In genomic region chr3:101328617-101329016, GRCm38 (mm10) we compare ENCODE assay signal across 32 mouse cellular contexts. TPM values are rescaled to one million over a fixed set of nuclear protein-coding genes. Genes with fewer than 3 reads are reported as not detected.
DNase-seq lines count a peak whose midpoint lies in the region; ATAC-seq lines count a peak whose summit lies in the region.
"Had no signal": no experiment of that assay in that cellular context is flagged by ENCODE, and none has a peak within 500 bp of the region (broad histone marks: within the 10 kb centered on the region; RNA-seq: fewer than 3 reads in every experiment).

No protein-coding gene starts in this region.

- H3K4me1 ChIP-seq in hindbrain, embryonic 11.5 days (replicated peaks; ENCODE audit: control insufficient read depth, insufficient read depth, low read length): no peaks in the 10 kb centered on the region
- H3K4me1 ChIP-seq in hindbrain, embryonic 16.5 days (ENCODE audit: control insufficient read depth, insufficient read depth, low read depth, low read length): no peaks in the 10 kb centered on the region
- no peaks in the 10 kb centered on the region for H3K4me1 ChIP-seq in embryonic facial prominence, embryonic 11.5 days (ENCODE audit: control insufficient read depth, insufficient read depth, low read length)
- H3K4me1 ChIP-seq in limb, embryonic 15.5 days: peaks cover 16% of the 10 kb centered on the region
- H3K4me1 ChIP-seq: hindbrain, embryonic 13.5 days; lung, embryonic 15.5 days had no signal

- 66% methylated on average over 7 of the region's 7 CpGs for WGBS in hindbrain, embryonic 11.5 days
- 83% methylated on average over 7 of the region's 7 CpGs for WGBS in hindbrain, embryonic 16.5 days
- WGBS in embryonic facial prominence, embryonic 11.5 days: 33% methylated on average over 7 of the region's 7 CpGs
- WGBS in limb, embryonic 15.5 days: 32% methylated on average over 7 of the region's 7 CpGs

- H3K27me3 ChIP-seq in hindbrain, embryonic 11.5 days (ENCODE audit: control insufficient read depth, insufficient read depth, low read length): no peaks in the 10 kb centered on the region
- no peaks in the 10 kb centered on the region for H3K27me3 ChIP-seq in hindbrain, embryonic 16.5 days (replicated peaks; ENCODE audit: control insufficient read depth, insufficient read depth, low read length)
- no peaks in the 10 kb centered on the region for H3K27me3 ChIP-seq in embryonic facial prominence, embryonic 11.5 days (ENCODE audit: control insufficient read depth, insufficient read depth, low read length)
- no peaks in the 10 kb centered on the region for H3K27me3 ChIP-seq in limb, embryonic 15.5 days
- H3K27me3 ChIP-seq: hindbrain, embryonic 13.5 days; kidney, embryonic 15.5 days; lung, embryonic 15.5 days had no signal

- no peaks in the 10 kb centered on the region for H3K9me3 ChIP-seq in hindbrain, embryonic 11.5 days (ENCODE audit: control insufficient read depth, low read length)
- H3K9me3 ChIP-seq in hindbrain, embryonic 16.5 days (ENCODE audit: control insufficient read depth, low read length): no peaks in the 10 kb centered on the region
- H3K9me3 ChIP-seq in embryonic facial prominence, embryonic 11.5 days (replicated peaks; ENCODE audit: control insufficient read depth, low read length): no peaks in the 10 kb centered on the region
- H3K9me3 ChIP-seq in limb, embryonic 15.5 days: no peaks in the 10 kb centered on the region; the same call in 1 of the 2 replicates
- H3K9me3 ChIP-seq: hindbrain, embryonic 13.5 days; kidney, embryonic 15.5 days; lung, embryonic 15.5 days had no signal

- H3K36me3 ChIP-seq in hindbrain, embryonic 11.5 days (ENCODE audit: control insufficient read depth, insufficient read depth, low read length): no peaks in the 10 kb centered on the region
- no peaks in the 10 kb centered on the region for H3K36me3 ChIP-seq in hindbrain, embryonic 16.5 days (ENCODE audit: control insufficient read depth, insufficient read depth, low read length)
- H3K36me3 ChIP-seq in embryonic facial prominence, embryonic 11.5 days (replicated peaks; ENCODE audit: control insufficient read depth, insufficient read depth, low read depth, low read length): no peaks in the 10 kb centered on the region
- H3K36me3 ChIP-seq in limb, embryonic 15.5 days: no peaks in the 10 kb centered on the region
- H3K36me3 ChIP-seq: hindbrain, embryonic 13.5 days; kidney, embryonic 15.5 days; lung, embryonic 15.5 days had no signal

- peak; percentile 31 for DNase-seq in hindbrain, embryonic 11.5 days (ENCODE audit: low spot score)
- DNase-seq in embryonic facial prominence, embryonic 11.5 days (ENCODE audit: low spot score): peak; percentile 92
- peak; percentile 78 for DNase-seq in hindlimb bud, embryonic 11.5 days (ENCODE audit: extremely low spot score, low read depth, low spot score)
- DNase-seq in adrenal gland, postnatal 10 days: no peak
- DNase-seq in heart, adult 18-20 months: no peak
- no peak for DNase-seq in retina, embryonic 14.5 days (ENCODE audit: low spot score)
- DNase-seq: adrenal gland, postnatal 36 days; cerebellum, adult 8-10 months; cerebellum, postnatal 25 days; gastrocnemius, postnatal 10 days; heart, postnatal 14 days; kidney, adult 18-20 months; kidney, postnatal 25 days; thymus, postnatal 4 days had no signal

- H3K9ac ChIP-seq in hindbrain, embryonic 11.5 days (ENCODE audit: low read depth, low read length): no peak overlapping the region
- H3K9ac ChIP-seq in hindbrain, embryonic 16.5 days (ENCODE audit: low read depth, low read length): no peak overlapping the region
- H3K9ac ChIP-seq in embryonic facial prominence, embryonic 11.5 days (replicated peaks; ENCODE audit: low read length): no peak overlapping the region
- H3K9ac ChIP-seq in limb, embryonic 15.5 days: no peak overlapping the region
- H3K9ac ChIP-seq: hindbrain, embryonic 13.5 days; kidney, embryonic 15.5 days; lung, embryonic 15.5 days had no signal

- no peak for ATAC-seq in hindbrain, embryonic 11.5 days (ENCODE audit: low FRiP score)
- ATAC-seq in hindbrain, embryonic 16.5 days: no peak
- no peak; the same call in 1 of the 2 replicates for ATAC-seq in embryonic facial prominence, embryonic 11.5 days (replicated peaks; ENCODE audit: insufficient number of reproducible peaks, low FRiP score, low TSS enrichment, low read depth)
- ATAC-seq in limb, embryonic 15.5 days (ENCODE audit: insufficient number of reproducible peaks, low FRiP score, low TSS enrichment, low read depth): peak; percentile 65; the same call in 1 of the 2 replicates
- ATAC-seq: CD4-positive, CD25-positive, alpha-beta regulatory T cell, adult 4 months; forebrain, embryonic 16.5 days; midbrain, embryonic 16.5 days had no signal

- no peak overlapping the region for H3K4me3 ChIP-seq in hindbrain, embryonic 11.5 days (ENCODE audit: low read depth, low read length)
- no peak overlapping the region for H3K4me3 ChIP-seq in hindbrain, embryonic 16.5 days (ENCODE audit: low read length)
- no peak overlapping the region for H3K4me3 ChIP-seq in embryonic facial prominence, embryonic 11.5 days (ENCODE audit: low read depth, low read length)
- no peak overlapping the region for H3K4me3 ChIP-seq in limb, embryonic 15.5 days
- H3K4me3 ChIP-seq: hindbrain, embryonic 13.5 days; kidney, embryonic 15.5 days; lung, embryonic 15.5 days had no signal

- no peak overlapping the region for H3K27ac ChIP-seq in hindbrain, embryonic 11.5 days (ENCODE audit: low read depth, low read length)
- no peak overlapping the region for H3K27ac ChIP-seq in hindbrain, embryonic 16.5 days (ENCODE audit: low read depth, low read length)
- H3K27ac ChIP-seq in embryonic facial prominence, embryonic 11.5 days (replicated peaks; ENCODE audit: low read depth, low read length): peak overlapping the region; percentile 44; the same call in 1 of the 2 replicates
- H3K27ac ChIP-seq in limb, embryonic 15.5 days: no peak overlapping the region
- H3K27ac ChIP-seq: hindbrain, embryonic 13.5 days; kidney, embryonic 15.5 days; lung, embryonic 15.5 days had no signal

- H3K4me2 ChIP-seq in hindbrain, embryonic 11.5 days (replicated peaks; ENCODE audit: low read depth, low read length): no peak overlapping the region
- no peak overlapping the region for H3K4me2 ChIP-seq in hindbrain, embryonic 16.5 days (ENCODE audit: low read length)
- H3K4me2 ChIP-seq in embryonic facial prominence, embryonic 11.5 days (ENCODE audit: low read depth, low read length): no peak overlapping the region
- H3K4me2 ChIP-seq in limb, embryonic 15.5 days: no peak overlapping the region
- H3K4me2 ChIP-seq: hindbrain, embryonic 13.5 days; kidney, embryonic 15.5 days; liver, embryonic 11.5 days; lung, embryonic 15.5 days; midbrain, embryonic 11.5 days had no signal

RNA-seq across cellular contexts. Expression of gene Cd2, which starts 40.9 kb away (rescaled TPM):
- 0.14 TPM in 1 of 2 replicates, not detected in the other for polyA plus RNA-seq in hindbrain, embryonic 11.5 days (2014; fragmentation: Nextera tagmentation; extraction: Ambion mirVana)
- 0.14 TPM in 1 of 2 replicates, not detected in the other for polyA plus RNA-seq in hindbrain, embryonic 16.5 days (2015; fragmentation: Nextera tagmentation; extraction: Ambion mirVana)
- polyA plus RNA-seq in embryonic facial prominence, embryonic 11.5 days (2014; fragmentation: Nextera tagmentation; extraction: Ambion mirVana): 0.53 TPM in 1 of 2 replicates, not detected in the other
- polyA plus RNA-seq in limb, embryonic 15.5 days (2015; fragmentation: Nextera tagmentation; extraction: Ambion mirVana): 0.20 TPM in 1 of 2 replicates, not detected in the other
- 1 to 10 TPM; 4.7 to 5.4 TPM for total RNA-seq in adrenal gland, postnatal 10 days (2021)
- 1 to 10 TPM in 1 of 2 experiments, under 1 TPM in 1; 0.32 to 4.6 TPM for total RNA-seq in heart, adult 18-20 months (2021)
- total RNA-seq: layer of hippocampus, adult 18-20 months; layer of hippocampus, postnatal 14 days; left cerebral cortex, postnatal 36 days had no signal
- polyA plus RNA-seq: brain, embryonic 14.5 days; embryonic facial prominence, embryonic 14.5 days; heart, embryonic 14.5 days; hindbrain, embryonic 13.5 days; kidney, embryonic 15.5 days; liver, embryonic 11.5 days; midbrain, embryonic 11.5 days; midbrain, embryonic 16.5 days; neural tube, embryonic 11.5 days; stomach, embryonic 14.5 days had no signal

RNA-seq across cellular contexts. Expression of gene Igsf3, which starts 48.3 kb away (rescaled TPM):
- polyA plus RNA-seq in hindbrain, embryonic 11.5 days (2014; fragmentation: Nextera tagmentation; extraction: Ambion mirVana): 23.8 and 27.6 TPM in 2 replicates
- polyA plus RNA-seq in hindbrain, embryonic 16.5 days (2015; fragmentation: Nextera tagmentation; extraction: Ambion mirVana): 79.0 and 82.0 TPM in 2 replicates
- 40.6 and 42.3 TPM in 2 replicates for polyA plus RNA-seq in embryonic facial prominence, embryonic 11.5 days (2014; fragmentation: Nextera tagmentation; extraction: Ambion mirVana)
- 52.6 and 54.8 TPM in 2 replicates for polyA plus RNA-seq in limb, embryonic 15.5 days (2015; fragmentation: Nextera tagmentation; extraction: Ambion mirVana)
- 10 to 100 TPM in 1 of 2 experiments, 1 to 10 TPM in 1; 8.1 to 10.1 TPM for total RNA-seq in adrenal gland, postnatal 10 days (2021)
- 10 to 100 TPM; 10.5 to 10.6 TPM for total RNA-seq in heart, adult 18-20 months (2021)

Comparison
In these comparisons a context has a peak if more than half of its experiments do, and no peak if none do; other contexts are left out.
1. DNase-seq: peak in hindbrain, embryonic 11.5 days (single experiment), embryonic facial prominence, embryonic 11.5 days (single experiment) and hindlimb bud, embryonic 11.5 days (single experiment); none in adrenal gland, postnatal 10 days (single experiment), heart, adult 18-20 months (0 of 2) and retina, embryonic 14.5 days (single experiment).